Mouse (Mus musculus) heart, embryonic 15.5 days (tissue): ENCODE measurements at regions not wholly inside any gene's neighbourhood (a gene's known extent, or its start where the extent isn't known, plus 50 kb on each side); places are given as distances from the start of the nearest gene placed in this dataset.
"Not testable (repeated sequence)": the region's sequence is repeated elsewhere in the genome, so short reads cannot be mapped to it uniquely, and the experiment has no call there.

Experiments
- ATAC-seq: fragments of 200-750 bp; cut with Nextera tagmentation; replicated peaks from 2 replicates; pipeline ENCODE4 v1.8.0; 2017; ENCODE audit warnings: low read depth, moderate TSS enrichment; ENCODE audit not compliant: insufficient number of reproducible peaks, insufficient read depth, low FRiP score
- H3K27ac ChIP-seq: fragments of 300-500 bp; sonication (generic); 2 replicates; pipeline ENCODE4 v1.5.1; 2015; ENCODE audit warnings: mild to moderate bottlenecking, inconsistent platforms
- H3K27me3 ChIP-seq: fragments of 300-500 bp; sonication (generic); 2 replicates; pipeline ENCODE4 v1.6.1; 2015; ENCODE audit warnings: inconsistent platforms
- H3K36me3 ChIP-seq: fragments of 300-500 bp; sonication (generic); 2 replicates; pipeline ENCODE4 v1.6.1; 2015; ENCODE audit warnings: mild to moderate bottlenecking, inconsistent platforms
- H3K4me1 ChIP-seq: fragments of 300-500 bp; sonication (generic); replicated peaks from 2 replicates; pipeline ENCODE4 v1.6.1; 2015; ENCODE audit warnings: inconsistent platforms
- H3K4me2 ChIP-seq: fragments of 300-500 bp; sonication (generic); 2 replicates; pipeline ENCODE4 v1.6.1; 2015; ENCODE audit warnings: inconsistent platforms, mild to moderate bottlenecking, moderate library complexity
- H3K4me3 ChIP-seq: fragments of 300-500 bp; sonication (generic); 2 replicates; pipeline ENCODE4 v1.5.1; 2015; ENCODE audit warnings: mild to moderate bottlenecking, inconsistent platforms
- H3K9ac ChIP-seq: fragments of 300-500 bp; sonication (generic); 2 replicates; pipeline ENCODE4 v1.6.1; 2015; ENCODE audit warnings: mild to moderate bottlenecking, inconsistent platforms
- H3K9me3 ChIP-seq: fragments of 300-500 bp; sonication (generic); replicated peaks from 2 replicates; pipeline ENCODE4 v1.6.1; 2016; ENCODE audit warnings: inconsistent platforms
- WGBS: fragments of 180-500 bp; shearing (Covaris S2); methylation state at CpG from one replicate; pipeline ENCODE4 v1.1.7; 2015; ENCODE audit warnings: mixed read lengths; 5-methylcytosine and 5-hydroxymethylcytosine counted together

DNA sequence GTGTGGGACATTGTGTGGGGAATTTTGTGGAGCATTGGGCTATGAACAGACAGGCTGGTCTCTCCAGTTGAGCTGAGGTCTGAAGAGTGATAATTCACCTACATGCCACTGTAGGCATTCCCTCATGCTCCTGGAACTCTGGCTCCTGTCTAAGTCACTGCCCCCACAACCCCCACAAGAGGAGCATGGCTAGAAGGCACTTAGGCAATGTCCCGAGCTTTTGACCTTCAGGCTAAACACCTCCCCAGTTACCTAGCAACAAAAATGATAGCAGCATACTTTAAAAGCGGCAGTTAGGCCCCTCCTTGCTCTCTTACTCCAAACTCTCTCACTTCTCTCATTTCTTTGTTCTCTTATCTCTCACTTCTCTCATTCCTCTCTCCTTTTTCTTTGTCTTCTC, 620.7 kb upstream of the Gprin3 start:
- no peak overlapping the region for H3K4me2 ChIP-seq
- H3K36me3 ChIP-seq = no peaks in the 10 kb centered on the region
- no peaks in the 10 kb centered on the region for H3K4me1 ChIP-seq
- H3K27ac ChIP-seq = no peak overlapping the region
- H3K27me3 ChIP-seq = no peaks in the 10 kb centered on the region
- WGBS = 51% methylated on average over 2 of the region's 2 CpGs
- H3K4me3 ChIP-seq = no peak overlapping the region
- no peaks in the 10 kb centered on the region for H3K9me3 ChIP-seq
- H3K9ac ChIP-seq = no peak overlapping the region
- 0 out of 2 replicates have a peak, but pooled peaks have one; percentile 43 for ATAC-seq

GRCm38 (mm10) chr6:60045531-60045930, 619.4 kb upstream of the Gprin3 start:
- H3K4me2 ChIP-seq, H3K4me1 ChIP-seq, H3K4me3 ChIP-seq, ATAC-seq, H3K9ac ChIP-seq, H3K36me3 ChIP-seq, H3K27me3 ChIP-seq, H3K27ac ChIP-seq, H3K9me3 ChIP-seq: not testable (repeated sequence)
- WGBS = 61% methylated on average over 11 of the region's 11 CpGs

DNA sequence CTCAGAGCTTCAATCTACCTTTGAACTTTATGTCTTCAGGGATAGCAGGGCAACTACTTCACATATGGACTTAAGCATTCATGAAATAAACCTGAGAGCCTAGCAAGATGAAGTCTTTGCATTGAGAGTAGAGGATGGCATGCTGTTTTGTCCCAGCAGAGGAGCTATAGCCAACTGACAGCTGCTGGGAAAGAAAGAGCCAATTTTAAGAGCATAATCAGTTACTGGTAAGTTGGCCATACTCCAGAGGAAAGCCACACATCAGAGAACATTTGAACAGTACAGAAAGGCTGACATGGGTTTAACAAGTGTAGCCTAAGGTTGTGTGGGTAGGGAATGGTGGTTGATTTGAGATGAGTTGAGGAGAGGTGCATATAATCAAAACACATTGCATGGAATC, 618.7 kb upstream of the Gprin3 start:
- Histone ChIP-seq H3K27me3 (no peaks in the 10 kb centered on the region), H3K9ac (no peak overlapping the region), H3K9me3 (no peaks in the 10 kb centered on the region), H3K4me3 (no peak overlapping the region), H3K27ac (no peak overlapping the region), H3K4me2 (no peak overlapping the region), H3K36me3 (no peaks in the 10 kb centered on the region), H3K4me1 (no peaks in the 10 kb centered on the region)
- ATAC-seq = no peak
